Comparison of ENCODE assay signal across 11 mouse cellular contexts in the genomic region with DNA sequence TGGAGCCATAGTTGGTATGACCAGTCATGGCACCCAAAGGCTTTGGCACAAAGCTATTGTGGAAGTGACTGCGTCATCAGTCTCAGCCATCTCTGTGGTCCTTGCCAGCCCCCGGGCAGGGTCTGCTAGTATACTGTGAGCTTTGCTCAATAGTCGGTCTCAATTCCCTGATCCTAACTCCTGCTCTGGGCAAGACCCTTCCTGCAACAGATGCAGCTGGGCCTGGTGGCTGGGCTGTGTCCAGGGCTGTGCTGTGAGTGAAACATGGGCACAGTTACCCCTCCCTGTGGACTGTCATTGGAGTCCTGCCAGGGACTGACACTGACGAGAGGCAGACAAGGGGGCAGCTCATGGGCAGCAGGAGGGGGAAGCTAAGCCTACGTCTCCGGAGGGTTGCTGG. TPM values are rescaled to one million over a fixed set of nuclear protein-coding genes. Genes with fewer than 3 reads are reported as not detected.
DNase-seq lines count a peak whose midpoint lies in the region; ATAC-seq and TF ChIP-seq lines count a peak whose summit lies in the region.
"Had no signal": no experiment of that assay in that cellular context is flagged by ENCODE, and none has a peak within 500 bp of the region (broad histone marks: within the 10 kb centered on the region; RNA-seq: fewer than 3 reads in every experiment).

No protein-coding gene starts in this region.

- peak; percentile 42; the same call in 1 of the 2 replicates for TF ChIP-seq POLR2A in cerebellum, adult 2 months (IDR thresholded peaks at IDR 0.05; ENCODE audit: borderline replicate concordance, insufficient read depth, low read length)
- no peak for TF ChIP-seq POLR2A in myocyte (IDR thresholded peaks at IDR 0.05; ENCODE audit: insufficient read length, low read depth)

- WGBS in hindbrain, embryonic 10.5 days, result 61% methylated on average over 6 of the region's 6 CpGs
- 63% methylated on average over 6 of the region's 6 CpGs for WGBS in hindbrain, embryonic 11.5 days
- WGBS in cerebellum, adult 2 months, result 8% methylated on average over 6 of the region's 6 CpGs
- 47% methylated on average over 6 of the region's 6 CpGs for WGBS in heart, embryonic 16.5 days

- no peak overlapping the region for H3K4me2 ChIP-seq in hindbrain, embryonic 11.5 days (replicated peaks; ENCODE audit: low read depth, low read length)
- H3K4me2 ChIP-seq in heart, embryonic 16.5 days (ENCODE audit: low read depth, low read length), result peak overlapping the region; percentile 46
- peak overlapping the region; percentile 38 for H3K4me2 ChIP-seq in myocyte (ENCODE audit: low read depth)
- H3K4me2 ChIP-seq: lung, embryonic 15.5 days had no signal

- no peaks in the 10 kb centered on the region for H3K36me3 ChIP-seq in hindbrain, embryonic 10.5 days
- H3K36me3 ChIP-seq in hindbrain, embryonic 11.5 days (ENCODE audit: control insufficient read depth, insufficient read depth, low read length), result no peaks in the 10 kb centered on the region
- no peaks in the 10 kb centered on the region for H3K36me3 ChIP-seq in heart, embryonic 16.5 days (ENCODE audit: control insufficient read depth, insufficient read depth)
- H3K36me3 ChIP-seq in myocyte (ENCODE audit: control insufficient read depth, insufficient read depth), result no peaks in the 10 kb centered on the region
- H3K36me3 ChIP-seq: lung, embryonic 15.5 days had no signal

- no peaks in the 10 kb centered on the region for H3K79me2 ChIP-seq in myocyte (ENCODE audit: control insufficient read depth, insufficient read depth)

- H3K27me3 ChIP-seq in hindbrain, embryonic 10.5 days (ENCODE audit: insufficient read depth, poor library complexity, severe bottlenecking), result peaks cover 68% of the 10 kb centered on the region
- peaks cover 45% of the 10 kb centered on the region for H3K27me3 ChIP-seq in hindbrain, embryonic 11.5 days (ENCODE audit: control insufficient read depth, insufficient read depth, low read length)
- no peaks in the 10 kb centered on the region for H3K27me3 ChIP-seq in cerebellum, adult 2 months (ENCODE audit: control insufficient read depth, insufficient read depth, low read length)
- H3K27me3 ChIP-seq in heart, embryonic 16.5 days (ENCODE audit: control insufficient read depth, insufficient read depth, low read length), result peaks cover 45% of the 10 kb centered on the region
- peaks cover 24% of the 10 kb centered on the region for H3K27me3 ChIP-seq in myocyte (ENCODE audit: control insufficient read depth, insufficient read depth, insufficient read length)

- no peak overlapping the region for H3K9ac ChIP-seq in hindbrain, embryonic 11.5 days (ENCODE audit: low read depth, low read length)
- no peak overlapping the region for H3K9ac ChIP-seq in heart, embryonic 16.5 days (ENCODE audit: low read length)
- H3K9ac ChIP-seq: lung, embryonic 15.5 days had no signal

- DNase-seq in hindbrain, embryonic 10.5 days (ENCODE audit: low spot score), result no peak
- no peak for DNase-seq in hindbrain, embryonic 11.5 days (ENCODE audit: low spot score)
- DNase-seq in cerebellum, adult 2 months, result peak; percentile 84 to 87
- DNase-seq in ovary, postnatal 14 days (ENCODE audit: low spot score), result no peak
- DNase-seq in thymus, postnatal 14 days, result no peak
- DNase-seq in Muller cell, postnatal 12 days (ENCODE audit: inconsistent ontology term), result no peak
- DNase-seq: kidney, postnatal 36 days; thymus, postnatal 4 days had no signal

- H3ac ChIP-seq in myocyte (ENCODE audit: control insufficient read depth, insufficient read length), result no peak overlapping the region

- no peak overlapping the region for H3K4me3 ChIP-seq in hindbrain, embryonic 10.5 days
- no peak overlapping the region for H3K4me3 ChIP-seq in hindbrain, embryonic 11.5 days (ENCODE audit: low read depth, low read length)
- H3K4me3 ChIP-seq in cerebellum, adult 2 months (replicated peaks; ENCODE audit: insufficient read depth, low read depth, low read length), result peak overlapping the region; percentile 63
- H3K4me3 ChIP-seq in heart, embryonic 16.5 days (ENCODE audit: low read length), result no peak overlapping the region
- H3K4me3 ChIP-seq in myocyte, result no peak overlapping the region
- H3K4me3 ChIP-seq: lung, embryonic 15.5 days had no signal

- H3K27ac ChIP-seq in hindbrain, embryonic 10.5 days, result peak overlapping the region; percentile 35
- no peak overlapping the region for H3K27ac ChIP-seq in hindbrain, embryonic 11.5 days (ENCODE audit: low read depth, low read length)
- peak overlapping the region; percentile 90 for H3K27ac ChIP-seq in cerebellum, adult 2 months (ENCODE audit: insufficient read depth, low read length)
- H3K27ac ChIP-seq in heart, embryonic 16.5 days (ENCODE audit: low read length), result peak overlapping the region; percentile 95
- H3K27ac ChIP-seq: lung, embryonic 15.5 days had no signal

- H3K4me1 ChIP-seq in hindbrain, embryonic 10.5 days (replicated peaks), result peaks cover 58% of the 10 kb centered on the region
- H3K4me1 ChIP-seq in hindbrain, embryonic 11.5 days (replicated peaks; ENCODE audit: control insufficient read depth, insufficient read depth, low read length), result peaks cover 6% of the 10 kb centered on the region
- peaks cover 38% of the 10 kb centered on the region for H3K4me1 ChIP-seq in cerebellum, adult 2 months (ENCODE audit: control insufficient read depth, insufficient read depth, low read length)
- H3K4me1 ChIP-seq in heart, embryonic 16.5 days (ENCODE audit: control insufficient read depth, insufficient read depth, low read length), result peaks cover 39% of the 10 kb centered on the region

- TF ChIP-seq CTCF in cerebellum, adult 2 months (IDR thresholded peaks at IDR 0.05; ENCODE audit: borderline replicate concordance, insufficient read depth, low read depth, low read length), result no peak

- ATAC-seq in hindbrain, embryonic 11.5 days (ENCODE audit: low FRiP score), result no peak
- peak; percentile 68 for ATAC-seq in heart, embryonic 16.5 days (replicated peaks; ENCODE audit: extremely low read depth, insufficient read depth, low FRiP score)

- no peaks in the 10 kb centered on the region for H3K9me3 ChIP-seq in hindbrain, embryonic 10.5 days
- H3K9me3 ChIP-seq in hindbrain, embryonic 11.5 days (ENCODE audit: control insufficient read depth, low read length), result no peaks in the 10 kb centered on the region
- H3K9me3 ChIP-seq in heart, embryonic 16.5 days (replicated peaks; ENCODE audit: control insufficient read depth, low read length), result no peaks in the 10 kb centered on the region
- H3K9me3 ChIP-seq: lung, embryonic 15.5 days had no signal

TF ChIP-seq in myocyte, 11 proteins besides CTCF, POLR2A, EP300 and RAD21:
- TF ChIP-seq MYOG (IDR thresholded peaks at IDR 0.05; ENCODE audit: control insufficient read depth in 1 of 3, insufficient read depth in 1 of 3, insufficient read length in 2 of 3, low read depth in 2 of 3) (peak in 1 of 3 experiments; percentile 11), TCF3 (IDR thresholded peaks at IDR 0.05; ENCODE audit: insufficient read length, low read depth) (no peak)

RNA-seq across cellular contexts. Expression of gene Kcnj12, which starts 2.6 kb away (rescaled TPM):
- polyA plus RNA-seq in hindbrain, embryonic 10.5 days (2016; fragmentation: Nextera tagmentation; extraction: Ambion mirVana), result 2.9 and 3.7 TPM in 2 replicates
- polyA plus RNA-seq in hindbrain, embryonic 11.5 days (2014; fragmentation: Nextera tagmentation; extraction: Ambion mirVana), result 1.7 and 3.3 TPM in 2 replicates
- polyA plus RNA-seq in cerebellum, adult 2 months (2012; rRNA removed), result 80.1 and 87.2 TPM in 2 replicates
- 5.7 and 5.9 TPM in 2 replicates for polyA plus RNA-seq in heart, embryonic 16.5 days (2015; fragmentation: Nextera tagmentation; extraction: Ambion mirVana)
- polyA plus RNA-seq in myocyte (2012; fragmentation: generic; extraction: Trizol), result 12.5 TPM

Comparison
In these comparisons a context has a peak if more than half of its experiments do, and no peak if none do; other contexts are left out.
1. DNase-seq: peak in cerebellum, adult 2 months (2 of 2); none in hindbrain, embryonic 10.5 days (single experiment), hindbrain, embryonic 11.5 days (single experiment), ovary, postnatal 14 days (single experiment), thymus, postnatal 14 days (single experiment) and Muller cell, postnatal 12 days (single experiment).